Mouse (Mus musculus): ENCODE measurements around the gene Dis3l2. TPM values are rescaled to one million over a fixed set of nuclear protein-coding genes. Genes with fewer than 3 reads are reported as not detected.

Gene Dis3l2
- polyA plus RNA-seq, 1 experiment from 2014 or later: 23.0 TPM

GRCm38 (mm10) chr1:87020714-87021113 is 317.1 kb downstream of the Dis3l2 start:
- WGBS: 75% methylated on average over 5 of the region's 5 CpGs
- Histone ChIP-seq H3K36me3 (ENCODE audit: control insufficient read depth, insufficient read depth, low read length) (0 out of 2 replicates have a peak, but pooled peaks cover 3% of the 10 kb centered on the region), H3K4me1 (replicated peaks; ENCODE audit: control insufficient read depth, insufficient read depth, low read length) (no peaks in the 10 kb centered on the region), H3K4me3 (ENCODE audit: low read depth, low read length) (no peak overlapping the region), H3K9me3 (ENCODE audit: control insufficient read depth, low read length) (no peaks in the 10 kb centered on the region), H3K27ac (ENCODE audit: low read depth) (no peak overlapping the region), H3K4me2 (ENCODE audit: low read length) (no peak overlapping the region), H3K27me3 (replicated peaks; ENCODE audit: control insufficient read depth, insufficient read depth, low read length) (no peaks in the 10 kb centered on the region), H3K9ac (ENCODE audit: low read length) (no peak overlapping the region)
- ATAC-seq (replicated peaks; ENCODE audit: low FRiP score, low TSS enrichment, low read depth) (no peak), DNase-seq (ENCODE audit: low spot score) (no peak)

GRCm38 (mm10) chr1:87021584-87021983 is 318.0 kb downstream of the Dis3l2 start:
- Histone ChIP-seq H3K4me2 (ENCODE audit: low read length) (no peak overlapping the region), H3K9me3 (ENCODE audit: control insufficient read depth, low read length) (no peaks in the 10 kb centered on the region), H3K4me1 (replicated peaks; ENCODE audit: control insufficient read depth, insufficient read depth, low read length) (no peaks in the 10 kb centered on the region), H3K27ac (ENCODE audit: low read depth) (no peak overlapping the region), H3K9ac (ENCODE audit: low read length) (no peak overlapping the region), H3K4me3 (ENCODE audit: low read depth, low read length) (no peak overlapping the region), H3K27me3 (replicated peaks; ENCODE audit: control insufficient read depth, insufficient read depth, low read length) (no peaks in the 10 kb centered on the region), H3K36me3 (ENCODE audit: control insufficient read depth, insufficient read depth, low read length) (0 out of 2 replicates have a peak, but pooled peaks cover 3% of the 10 kb centered on the region)
- ATAC-seq (replicated peaks; ENCODE audit: low FRiP score, low TSS enrichment, low read depth): no peak
- 81% methylated on average over 3 of the region's 3 CpGs for WGBS
- no peak for DNase-seq (ENCODE audit: low spot score)

- no peak overlapping the region for H3K4me3 ChIP-seq (ENCODE audit: low read depth, low read length)
- H3K4me2 ChIP-seq (ENCODE audit: low read length): no peak overlapping the region
- no peak for DNase-seq (ENCODE audit: low spot score)
- H3K9ac ChIP-seq (ENCODE audit: low read length): no peak overlapping the region
- no peaks in the 10 kb centered on the region for H3K4me1 ChIP-seq (replicated peaks; ENCODE audit: control insufficient read depth, insufficient read depth, low read length)
- no peak for ATAC-seq (replicated peaks; ENCODE audit: low FRiP score, low TSS enrichment, low read depth)
- no peak overlapping the region for H3K27ac ChIP-seq (ENCODE audit: low read depth)
- H3K36me3 ChIP-seq (ENCODE audit: control insufficient read depth, insufficient read depth, low read length): 0 out of 2 replicates have a peak, but pooled peaks cover 3% of the 10 kb centered on the region
- WGBS: 90% methylated on average over 6 of the region's 6 CpGs
- H3K27me3 ChIP-seq (replicated peaks; ENCODE audit: control insufficient read depth, insufficient read depth, low read length): no peaks in the 10 kb centered on the region
- no peaks in the 10 kb centered on the region for H3K9me3 ChIP-seq (ENCODE audit: control insufficient read depth, low read length)
Observed at GRCm38 (mm10) chr1:87023291-87024170, 319.9 kb downstream of the Dis3l2 start.

- H3K27ac ChIP-seq (ENCODE audit: low read depth): no peak overlapping the region
- H3K9me3 ChIP-seq (ENCODE audit: control insufficient read depth, low read length): no peaks in the 10 kb centered on the region
- H3K27me3 ChIP-seq (replicated peaks; ENCODE audit: control insufficient read depth, insufficient read depth, low read length): no peaks in the 10 kb centered on the region
- no peak overlapping the region for H3K4me2 ChIP-seq (ENCODE audit: low read length)
- H3K4me3 ChIP-seq (ENCODE audit: low read depth, low read length): no peak overlapping the region
- WGBS: 82% methylated on average over 1 of the region's 1 CpGs
- ATAC-seq (replicated peaks; ENCODE audit: low FRiP score, low TSS enrichment, low read depth) (no peak), DNase-seq (ENCODE audit: low spot score) (no peak)
- no peak overlapping the region for H3K9ac ChIP-seq (ENCODE audit: low read length)
- H3K4me1 ChIP-seq (replicated peaks; ENCODE audit: control insufficient read depth, insufficient read depth, low read length): no peaks in the 10 kb centered on the region
- 0 out of 2 replicates have a peak, but pooled peaks cover 3% of the 10 kb centered on the region for H3K36me3 ChIP-seq (ENCODE audit: control insufficient read depth, insufficient read depth, low read length)
Observed at GRCm38 (mm10) chr1:87025021-87025420, 321.4 kb downstream of the Dis3l2 start.

GRCm38 (mm10) chr1:87028786-87029185 is 325.2 kb downstream of the Dis3l2 start:
- Histone ChIP-seq H3K4me2 (ENCODE audit: low read length) (no peak overlapping the region), H3K9me3 (ENCODE audit: control insufficient read depth, low read length) (no peaks in the 10 kb centered on the region), H3K36me3 (ENCODE audit: control insufficient read depth, insufficient read depth, low read length) (no peaks in the 10 kb centered on the region), H3K9ac (ENCODE audit: low read length) (no peak overlapping the region), H3K27me3 (replicated peaks; ENCODE audit: control insufficient read depth, insufficient read depth, low read length) (no peaks in the 10 kb centered on the region), H3K4me1 (replicated peaks; ENCODE audit: control insufficient read depth, insufficient read depth, low read length) (0 out of 2 replicates have a peak, but pooled peaks cover 3% of the 10 kb centered on the region), H3K27ac (ENCODE audit: low read depth) (no peak overlapping the region), H3K4me3 (ENCODE audit: low read depth, low read length) (no peak overlapping the region)
- whole genome bisulfite sequencing: 54% methylated on average over 2 of the region's 2 CpGs
- DNase-seq (ENCODE audit: low spot score) (no peak), ATAC-seq (replicated peaks; ENCODE audit: low FRiP score, low TSS enrichment, low read depth) (no peak)

GRCm38 (mm10) chr1:87030652-87031051 is 327.0 kb downstream of the Dis3l2 start:
- DNase-seq (ENCODE audit: low spot score) (no peak), ATAC-seq (replicated peaks; ENCODE audit: low FRiP score, low TSS enrichment, low read depth) (no peak)
- Histone ChIP-seq H3K27ac (ENCODE audit: low read depth) (no peak overlapping the region), H3K4me1 (replicated peaks; ENCODE audit: control insufficient read depth, insufficient read depth, low read length) (peaks cover 15% of the 10 kb centered on the region), H3K36me3 (ENCODE audit: control insufficient read depth, insufficient read depth, low read length) (no peaks in the 10 kb centered on the region), H3K27me3 (replicated peaks; ENCODE audit: control insufficient read depth, insufficient read depth, low read length) (no peaks in the 10 kb centered on the region), H3K4me2 (ENCODE audit: low read length) (no peak overlapping the region), H3K9me3 (ENCODE audit: control insufficient read depth, low read length) (no peaks in the 10 kb centered on the region), H3K9ac (ENCODE audit: low read length) (no peak overlapping the region), H3K4me3 (ENCODE audit: low read depth, low read length) (no peak overlapping the region)
- 61% methylated on average over 1 of the region's 1 CpGs for WGBS

- H3K9me3 ChIP-seq (ENCODE audit: control insufficient read depth, low read length): no peaks in the 10 kb centered on the region
- DNase-seq (ENCODE audit: low spot score) (no peak), ATAC-seq (replicated peaks; ENCODE audit: low FRiP score, low TSS enrichment, low read depth) (no peak)
- WGBS: 34% methylated on average over 7 of the region's 7 CpGs
- peaks cover 27% of the 10 kb centered on the region for H3K4me1 ChIP-seq (replicated peaks; ENCODE audit: control insufficient read depth, insufficient read depth, low read length)
- H3K4me2 ChIP-seq (ENCODE audit: low read length): no peak overlapping the region
- H3K36me3 ChIP-seq (ENCODE audit: control insufficient read depth, insufficient read depth, low read length): no peaks in the 10 kb centered on the region
- no peaks in the 10 kb centered on the region for H3K27me3 ChIP-seq (replicated peaks; ENCODE audit: control insufficient read depth, insufficient read depth, low read length)
- H3K4me3 ChIP-seq (ENCODE audit: low read depth, low read length): no peak overlapping the region
- no peak overlapping the region for H3K27ac ChIP-seq (ENCODE audit: low read depth)
- H3K9ac ChIP-seq (ENCODE audit: low read length): no peak overlapping the region
Observed at GRCm38 (mm10) chr1:87032466-87032865, 328.9 kb downstream of the Dis3l2 start.

- DNase-seq (ENCODE audit: low spot score) (peak; percentile 78), ATAC-seq (replicated peaks; ENCODE audit: low FRiP score, low TSS enrichment, low read depth) (peak; percentile 92)
- no peaks in the 10 kb centered on the region for H3K27me3 ChIP-seq (replicated peaks; ENCODE audit: control insufficient read depth, insufficient read depth, low read length)
- WGBS: 20% methylated on average over 4 of the region's 4 CpGs
- H3K4me1 ChIP-seq (replicated peaks; ENCODE audit: control insufficient read depth, insufficient read depth, low read length): peaks cover 27% of the 10 kb centered on the region
- no peaks in the 10 kb centered on the region for H3K9me3 ChIP-seq (ENCODE audit: control insufficient read depth, low read length)
- H3K4me2 ChIP-seq (ENCODE audit: low read length): no peak overlapping the region
- no peak overlapping the region for H3K4me3 ChIP-seq (ENCODE audit: low read depth, low read length)
- H3K27ac ChIP-seq (ENCODE audit: low read depth): peak overlapping the region; percentile 88
- H3K36me3 ChIP-seq (ENCODE audit: control insufficient read depth, insufficient read depth, low read length): no peaks in the 10 kb centered on the region
- no peak overlapping the region for H3K9ac ChIP-seq (ENCODE audit: low read length)
Observed at GRCm38 (mm10) chr1:87035532-87036161, 332.0 kb downstream of the Dis3l2 start.
